Mouse (Mus musculus) myocyte (in vitro differentiated cells): Measurements from ENCODE around the gene Mfge8.

Experiments
- CEBPB ChIP-seq: IDR thresholded peaks from 2 replicates; pipeline ENCODE4 v1.6.1; 2011; ENCODE audit warnings: mild to moderate bottlenecking, moderate library complexity; ENCODE audit not compliant: poor library complexity, insufficient read depth, severe bottlenecking
- E2F4 ChIP-seq: IDR thresholded peaks from one replicate; pipeline ENCODE4 v1.6.1; 2011; ENCODE audit warnings: mild to moderate bottlenecking, control low read depth, moderate library complexity; ENCODE audit not compliant: insufficient read depth
- MYOD1 ChIP-seq, 3 experiments: IDR thresholded peaks; one replicate each; pipeline ENCODE4 v1.6.1; 2011; ENCODE audit warnings: control low read depth in 2 of 3, low read depth in 2 of 3, mild to moderate bottlenecking in 2 of 3, moderate library complexity in 1 of 3; ENCODE audit not compliant: insufficient read length in 2 of 3, control insufficient read depth in 1 of 3
- MYOG ChIP-seq, 3 experiments: IDR thresholded peaks; one replicate each; pipeline ENCODE4 v1.6.1; 2011; ENCODE audit warnings: control low read depth in 2 of 3, low read depth in 2 of 3, mild to moderate bottlenecking in 2 of 3; ENCODE audit not compliant: insufficient read length in 2 of 3, control insufficient read depth in 1 of 3, insufficient read depth in 1 of 3
- POLR2A ChIP-seq: IDR thresholded peaks from one replicate; pipeline ENCODE4 v1.6.1; 2011; ENCODE audit warnings: low read depth, mild to moderate bottlenecking, control low read depth, moderate library complexity; ENCODE audit not compliant: insufficient read length
- POLR2AphosphoS2 ChIP-seq: IDR thresholded peaks from one replicate; pipeline ENCODE4 v1.6.1; 2011; ENCODE audit warnings: low read depth, control low read depth; ENCODE audit not compliant: insufficient read length
- USF1 ChIP-seq: IDR thresholded peaks from one replicate; pipeline ENCODE4 v1.6.1; 2011; ENCODE audit warnings: low read depth, mild to moderate bottlenecking, control low read depth, moderate library complexity

DNA sequence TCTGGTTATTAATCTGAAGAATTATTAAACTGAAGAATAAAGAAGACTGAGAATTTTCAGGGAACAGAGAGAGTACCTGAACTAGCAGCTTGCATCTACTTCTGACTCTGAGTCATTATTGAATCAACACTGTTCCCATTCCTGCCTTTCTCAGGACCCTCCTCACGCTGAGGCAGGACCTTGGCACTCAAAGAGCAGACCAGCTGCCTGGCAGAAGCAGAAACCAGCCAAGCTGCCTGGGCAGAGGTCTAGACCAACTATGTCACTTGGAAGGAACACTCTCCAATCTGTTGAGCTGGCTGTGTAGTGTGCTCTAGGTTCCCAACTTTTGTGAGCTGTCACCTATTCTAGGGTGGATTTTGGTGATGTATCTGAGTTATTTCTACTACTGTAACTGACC, 10.5 kb upstream of the Mfge8 start:
- TF ChIP-seq USF1 (no peak), CEBPB (no peak), POLR2A (no peak), POLR2AphosphoS2 (no peak), E2F4 (no peak), MYOG (IDR thresholded peaks at IDR 0.05; ENCODE audit: control insufficient read depth in 1 of 3, insufficient read depth in 1 of 3, insufficient read length in 2 of 3, low read depth in 2 of 3) (no peak), MYOD1 (IDR thresholded peaks at IDR 0.05; ENCODE audit: control insufficient read depth in 1 of 3, insufficient read length in 2 of 3, low read depth in 2 of 3) (no peak)
